Mouse (Mus musculus) bone marrow macrophage, adult 2 months (primary cell): Measurements from ENCODE around the gene Gimap5. TPM values are rescaled to one million over a fixed set of nuclear protein-coding genes. Genes with fewer than 3 reads are reported as not detected.

ENCODE experiments used
- H3K27ac ChIP-seq: 2 replicates; pipeline ENCODE4 v1.5.1; 2012; ENCODE audit warnings: low read depth, low read length; ENCODE audit not compliant: insufficient read depth
- H3K4me1 ChIP-seq: 2 replicates; pipeline ENCODE4 v1.6.1; 2012; ENCODE audit warnings: low read length; ENCODE audit not compliant: control insufficient read depth, insufficient read depth
- H3K4me3 ChIP-seq: 2 replicates; pipeline ENCODE4 v1.5.1; 2012; ENCODE audit warnings: mild to moderate bottlenecking, low read length, moderate library complexity; ENCODE audit not compliant: insufficient read depth
- CTCF ChIP-seq: IDR thresholded peaks from 2 replicates; pipeline ENCODE4 v1.5.1; 2012; ENCODE audit warnings: low read depth, mild to moderate bottlenecking, low read length, moderate library complexity
- POLR2A ChIP-seq: IDR thresholded peaks from 2 replicates; pipeline ENCODE4 v1.6.1; 2012; ENCODE audit warnings: mild to moderate bottlenecking, low read depth, low read length, borderline replicate concordance
- polyA plus RNA-seq: library from polyadenylated mRNA; stranded (reverse); fragments of >200 nt; gene quantifications from 2 replicates; pipeline ENCODE4 v1.2.4, GENCODE M21; 2012; ENCODE audit not compliant: missing spikeins, insufficient read depth, insufficient read length

The Gimap5 gene
- polyA plus RNA-seq, 1 experiment = not detected

DNA sequence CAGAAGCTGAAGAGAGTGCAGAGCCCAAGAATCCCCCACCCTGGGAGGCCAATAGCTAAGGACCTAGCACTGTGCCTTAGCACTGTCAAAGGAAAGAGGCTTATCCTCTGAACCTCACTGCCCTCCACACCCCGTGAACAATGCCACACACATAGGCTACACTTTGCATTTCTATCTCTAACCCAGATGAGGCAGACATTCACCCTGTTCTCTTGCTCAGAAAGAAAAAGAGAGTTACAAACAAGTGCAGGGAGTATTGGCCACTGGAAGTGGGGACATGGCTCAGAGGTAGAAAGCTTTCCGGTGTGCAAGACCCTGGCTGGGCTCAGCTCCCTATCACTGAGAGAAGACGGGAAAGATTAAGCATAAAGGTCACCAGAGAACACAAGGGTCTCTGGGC, 39.9 kb upstream of the Gimap5 start:
- no peak overlapping the region for H3K4me3 ChIP-seq
- no peak overlapping the region for H3K27ac ChIP-seq
- peaks cover 13% of the 10 kb centered on the region for H3K4me1 ChIP-seq
- TF ChIP-seq CTCF = no peak
- TF ChIP-seq POLR2A = no peak

DNA sequence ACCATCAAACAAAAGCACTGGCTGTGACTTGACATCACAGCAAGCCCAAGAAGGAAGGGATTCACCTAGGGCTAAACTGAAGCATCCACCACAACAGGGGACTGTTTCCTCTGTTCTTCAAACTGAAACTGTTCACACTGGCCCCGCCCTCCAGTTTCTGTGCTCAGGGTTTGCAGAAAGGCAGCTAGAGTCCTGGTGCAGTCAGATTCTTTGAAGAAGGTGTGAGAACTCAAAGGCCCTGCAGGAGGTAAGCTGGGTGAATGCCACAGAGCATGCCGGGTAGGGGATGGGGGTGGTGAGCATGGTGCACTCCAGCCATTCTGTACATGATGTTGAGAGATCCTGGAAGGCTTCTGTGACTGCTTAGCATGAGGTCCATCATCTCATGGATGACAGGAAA, 27.5 kb upstream of the Gimap5 start, which contains the start of the genes Gm28053 and Gimap7:
Gm28053 (plus strand) TSS at position 153 of the 400 bp plus-strand sequence.
Gimap7 (plus strand) TSS at position 167 of the 400 bp plus-strand sequence.
- H3K4me3 ChIP-seq = no peak within 1 kb of the TSS
- TF ChIP-seq POLR2A (no peak), CTCF (no peak)
- no peaks in the 10 kb centered on the region for H3K4me1 ChIP-seq
- H3K27ac ChIP-seq = no peak within 1 kb of the TSS

DNA sequence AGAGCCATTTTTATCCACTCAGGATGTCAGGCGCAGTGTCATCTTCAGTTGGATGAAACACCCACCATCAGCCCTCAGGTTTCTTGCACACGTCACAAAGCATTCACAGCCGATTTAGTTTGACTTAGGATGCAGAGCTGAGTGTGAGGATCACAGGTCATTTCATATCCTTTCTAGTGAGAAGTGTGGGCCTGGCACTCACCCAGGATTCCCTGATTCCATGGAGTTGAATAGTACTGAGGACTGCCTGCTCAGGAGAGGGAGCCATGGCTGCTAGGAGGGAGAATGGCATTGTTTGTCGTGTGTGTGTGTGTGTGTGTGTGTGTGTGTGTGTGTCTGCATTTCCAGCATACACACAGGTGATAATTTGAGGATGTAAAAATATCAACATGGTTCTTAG, 25.7 kb upstream of the Gimap5 start:
- Histone ChIP-seq H3K4me3 (no peak overlapping the region), H3K27ac (no peak overlapping the region), H3K4me1 (no peaks in the 10 kb centered on the region)
- TF ChIP-seq CTCF (no peak), POLR2A (no peak)

DNA sequence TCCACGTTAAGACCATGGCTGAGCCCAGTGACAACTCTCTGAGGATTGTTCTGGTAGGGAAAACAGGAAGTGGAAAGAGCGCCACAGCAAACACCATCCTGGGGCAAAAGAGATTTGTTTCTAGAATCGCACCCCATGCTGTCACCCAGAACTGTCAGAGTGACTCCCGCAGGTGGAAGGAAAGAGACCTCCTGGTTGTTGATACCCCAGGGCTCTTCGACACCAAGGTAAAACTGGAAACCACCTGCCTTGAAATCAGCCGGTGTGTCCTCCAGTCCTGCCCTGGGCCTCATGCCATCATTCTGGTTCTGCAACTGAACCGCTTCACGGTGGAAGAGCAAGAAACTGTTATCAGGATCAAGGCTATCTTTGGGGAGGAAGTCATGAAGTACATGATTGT, 22.5 kb upstream of the Gimap5 start:
- TF ChIP-seq CTCF = no peak
- TF ChIP-seq POLR2A = no peak
- no peaks in the 10 kb centered on the region for H3K4me1 ChIP-seq
- no peak overlapping the region for H3K27ac ChIP-seq

DNA sequence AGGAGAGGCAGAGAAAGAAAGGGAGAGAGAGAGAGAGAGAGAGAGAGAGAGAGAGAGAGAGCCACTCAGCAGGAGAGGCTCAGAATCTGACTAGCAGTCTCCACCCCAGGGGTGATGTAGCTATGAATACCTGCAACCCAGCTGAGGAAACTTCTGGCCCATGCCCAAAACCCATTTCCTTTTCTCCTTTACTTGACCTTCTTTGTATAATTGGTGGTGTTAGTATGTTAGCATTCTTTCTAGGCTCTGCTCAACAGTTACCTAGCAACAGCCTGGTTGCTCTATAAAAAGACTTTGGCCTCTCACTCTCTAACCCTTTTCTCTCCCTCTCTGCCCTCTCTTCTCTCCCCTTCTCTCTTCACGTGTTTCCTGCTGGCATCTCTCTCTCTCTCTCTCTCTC, 20.5 kb upstream of the Gimap5 start:
- H3K4me3 ChIP-seq = no peak overlapping the region
- TF ChIP-seq POLR2A (no peak), CTCF (no peak)
- no peaks in the 10 kb centered on the region for H3K4me1 ChIP-seq
- H3K27ac ChIP-seq = no peak overlapping the region

More for the DNA sequence above, 22.5 kb upstream of the Gimap5 start:
- H3K4me3 ChIP-seq = no peak overlapping the region

DNA sequence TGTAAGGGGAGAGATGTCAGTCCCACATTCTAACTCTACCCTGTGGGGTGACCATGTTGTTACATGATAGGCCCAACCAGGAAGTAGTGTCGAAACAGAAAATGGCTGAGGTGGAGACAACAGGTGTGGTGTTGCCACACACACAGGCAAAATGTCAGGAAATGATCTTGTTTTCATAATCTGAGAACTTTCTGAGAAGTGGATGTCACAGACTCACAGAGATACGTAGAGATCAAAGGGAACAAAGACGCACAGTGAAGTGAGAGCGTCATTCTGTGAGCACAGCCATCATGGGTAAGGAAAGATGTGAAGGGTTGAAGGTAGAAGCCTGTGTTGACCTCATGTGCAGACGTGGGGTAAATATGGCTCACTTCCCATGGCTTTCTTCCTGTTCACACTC, 18.2 kb upstream of the Gimap5 start:
- no peak for TF ChIP-seq POLR2A
- TF ChIP-seq CTCF = no peak
- Histone ChIP-seq H3K4me1 (no peaks in the 10 kb centered on the region), H3K4me3 (no peak overlapping the region), H3K27ac (no peak overlapping the region)

DNA sequence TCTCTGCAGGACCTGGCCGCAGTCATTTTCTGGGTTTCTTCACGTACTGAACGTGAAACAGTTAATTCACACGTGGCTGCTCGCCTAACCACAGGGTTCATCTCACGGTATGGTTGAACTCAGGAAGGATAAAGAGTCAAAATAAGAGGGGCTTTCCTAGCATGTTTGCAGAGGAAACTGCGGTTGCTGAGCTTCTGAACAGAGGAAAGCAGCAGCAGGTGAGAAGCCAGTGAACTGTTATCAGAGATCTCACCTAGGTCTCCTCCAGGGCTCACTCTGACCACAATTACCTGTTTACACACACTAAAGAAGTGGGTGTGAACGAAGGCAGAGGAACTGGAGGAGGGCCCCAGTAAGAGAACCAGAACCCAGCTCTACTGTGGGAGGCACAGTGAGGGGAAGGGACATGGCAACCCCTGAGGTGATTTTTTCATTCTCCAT, 13.1 kb upstream of the Gimap5 start:
- no peak overlapping the region for H3K4me3 ChIP-seq
- no peak for TF ChIP-seq POLR2A
- TF ChIP-seq CTCF = no peak
- no peaks in the 10 kb centered on the region for H3K4me1 ChIP-seq
- no peak overlapping the region for H3K27ac ChIP-seq

DNA sequence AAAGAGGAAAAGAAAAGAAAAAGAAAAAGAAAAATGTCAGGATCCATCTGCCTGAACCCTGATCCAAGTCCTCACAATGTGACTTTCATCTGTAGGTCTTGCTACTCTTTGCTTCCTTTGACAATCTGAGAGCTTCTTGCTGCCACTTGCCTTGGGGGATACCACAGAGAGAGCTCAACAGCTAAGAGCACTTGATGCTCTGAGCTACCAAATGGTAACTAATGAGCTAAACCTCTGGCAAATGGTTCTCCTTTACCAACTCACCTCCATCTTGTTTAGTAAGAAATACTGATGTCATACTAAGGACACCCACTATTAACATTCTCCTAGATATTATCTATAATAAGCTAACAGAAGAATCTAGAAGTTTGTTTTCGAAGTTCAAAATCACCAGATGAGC, 12.3 kb upstream of the Gimap5 start:
- H3K4me1 ChIP-seq = no peaks in the 10 kb centered on the region
- TF ChIP-seq CTCF (no peak), POLR2A (no peak)

DNA sequence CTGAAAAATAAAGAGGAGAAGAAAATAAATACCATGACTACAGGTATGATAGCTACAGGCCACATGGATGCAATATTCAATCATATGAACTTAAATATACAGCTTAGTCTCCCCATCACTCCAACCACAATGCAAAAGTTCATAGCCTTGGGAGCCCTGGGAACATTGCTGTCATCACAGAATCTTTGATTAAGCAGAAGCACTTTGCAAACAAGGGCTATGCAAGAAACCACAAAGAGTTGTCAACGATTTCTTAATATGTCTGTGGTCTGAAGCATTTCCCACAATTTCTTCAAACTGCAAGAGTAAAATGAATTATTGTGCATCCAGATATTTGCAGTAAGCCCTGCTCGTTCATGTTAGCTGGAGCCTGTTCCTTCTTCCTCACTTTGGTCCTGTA, 8.9 kb upstream of the Gimap5 start:
- H3K4me1 ChIP-seq = no peaks in the 10 kb centered on the region
- no peak overlapping the region for H3K27ac ChIP-seq
- no peak overlapping the region for H3K4me3 ChIP-seq
- no peak for TF ChIP-seq POLR2A
- TF ChIP-seq CTCF = no peak

More for the DNA sequence above, 12.3 kb upstream of the Gimap5 start:
- no peak overlapping the region for H3K27ac ChIP-seq
- no peak overlapping the region for H3K4me3 ChIP-seq

DNA sequence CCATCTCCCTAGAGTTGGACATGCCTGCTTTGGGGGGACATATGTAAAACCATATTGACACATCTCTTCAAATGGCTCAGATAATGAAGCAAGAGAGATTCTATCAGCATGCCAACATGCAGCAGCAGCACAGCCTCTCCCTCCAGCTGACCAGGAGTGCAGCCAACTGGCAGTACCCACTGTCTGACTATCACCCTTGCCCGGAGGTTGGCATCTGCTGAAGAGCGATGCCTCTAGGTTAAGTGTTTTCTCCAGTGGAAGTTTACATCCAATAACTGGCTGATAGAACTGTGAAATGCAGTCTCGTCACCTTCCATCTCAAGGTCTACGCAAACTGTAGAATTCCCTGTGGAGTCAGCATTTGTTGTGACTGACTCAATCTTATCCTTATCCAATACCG, 8.3 kb upstream of the Gimap5 start:
- no peak overlapping the region for H3K27ac ChIP-seq
- H3K4me1 ChIP-seq = no peaks in the 10 kb centered on the region
- H3K4me3 ChIP-seq = no peak overlapping the region
- TF ChIP-seq CTCF = no peak
- TF ChIP-seq POLR2A = no peak
